Mouse (Mus musculus) cerebellum, adult 8-10 months (tissue): ENCODE data around the gene Thy1.

Source experiments
- DNase-seq: peaks from one replicate; pipeline ENCODE4 v3.0.0; 2022

The Thy1 gene

GRCm38 (mm10) chr9:44042836-44043707 is at the start of gene Thy1:
Gene Thy1 (plus strand): TSS chr9:44043384.
- DNase-seq, result peak; percentile 56

GRCm38 (mm10) chr9:43997681-43998080 is 45.5 kb upstream of the Thy1 start:
- no peak for DNase-seq

GRCm38 (mm10) chr9:43998851-43999250 is 44.3 kb upstream of the Thy1 start:
- no peak for DNase-seq

GRCm38 (mm10) chr9:44004362-44004761 is 38.8 kb upstream of the Thy1 start:
- DNase-seq, result no peak

GRCm38 (mm10) chr9:44005305-44005704 is 37.9 kb upstream of the Thy1 start:
- DNase-seq, result no peak

GRCm38 (mm10) chr9:44007323-44007722 is 35.9 kb upstream of the Thy1 start:
- DNase-seq, result no peak

GRCm38 (mm10) chr9:44007991-44008390 is 35.2 kb upstream of the Thy1 start:
- no peak for DNase-seq

GRCm38 (mm10) chr9:44010900-44011299 is 32.3 kb upstream of the Thy1 start:
- DNase-seq, result no peak

GRCm38 (mm10) chr9:44011668-44012067 is 31.5 kb upstream of the Thy1 start:
- no peak for DNase-seq

GRCm38 (mm10) chr9:44012164-44012563 is 31.0 kb upstream of the Thy1 start:
- DNase-seq, result no peak

- DNase-seq, result peak; percentile 7
These were observed 30.4 kb upstream of the Thy1 start for GRCm38 (mm10) chr9:44012761-44013301.

- DNase-seq, result no peak
These were observed 29.4 kb upstream of the Thy1 start for GRCm38 (mm10) chr9:44013781-44014180.

GRCm38 (mm10) chr9:44016304-44016703 is 26.9 kb upstream of the Thy1 start:
- no peak for DNase-seq

- no peak for DNase-seq
These were observed 25.3 kb upstream of the Thy1 start for GRCm38 (mm10) chr9:44017846-44018245.

- DNase-seq, result no peak
These were observed 23.2 kb upstream of the Thy1 start for GRCm38 (mm10) chr9:44020001-44020400.

GRCm38 (mm10) chr9:44022100-44022847 is 20.9 kb upstream of the Thy1 start:
- DNase-seq, result no peak

- no peak for DNase-seq
These were observed 19.1 kb upstream of the Thy1 start for GRCm38 (mm10) chr9:44024096-44024495.

- no peak for DNase-seq
These were observed 13.5 kb upstream of the Thy1 start for GRCm38 (mm10) chr9:44029580-44030236.

GRCm38 (mm10) chr9:44030646-44031045 is 12.5 kb upstream of the Thy1 start:
- no peak for DNase-seq

GRCm38 (mm10) chr9:44031079-44031478 is 12.1 kb upstream of the Thy1 start:
- DNase-seq, result no peak

GRCm38 (mm10) chr9:44031946-44032345 is 11.2 kb upstream of the Thy1 start:
- no peak for DNase-seq

- DNase-seq, result no peak
These were observed 9.9 kb upstream of the Thy1 start for GRCm38 (mm10) chr9:44033317-44033716.
